Mouse (Mus musculus) embryonic fibroblast, embryonic 13.5 days (primary cell): ENCODE measurements around the gene Zfpl1.

ENCODE experiments used
- CTCF ChIP-seq: IDR thresholded peaks from 2 replicates; pipeline ENCODE4 v1.5.1; 2011; ENCODE audit warnings: mild to moderate bottlenecking, control low read depth, low read length, moderate library complexity, borderline replicate concordance; ENCODE audit not compliant: insufficient read depth
- POLR2A ChIP-seq: IDR thresholded peaks from 2 replicates; pipeline ENCODE4 v1.6.1; 2011; ENCODE audit warnings: low read depth, mild to moderate bottlenecking, control low read depth, low read length, moderate library complexity

GRCm38 (mm10) chr19:6105586-6105985, 20.8 kb upstream of the Zfpl1 start, which contains the start of gene Naaladl1:
- TF ChIP-seq POLR2A (no peak), CTCF (no peak)
